Mouse (Mus musculus) MN1 (cell line): Measurements from ENCODE around the gene Crls1.

Experiments used
- DNase-seq: peaks from one replicate; pipeline ENCODE4 v3.0.0-alpha.2; 2016; ENCODE audit warnings: low spot score

Gene Crls1

DNA sequence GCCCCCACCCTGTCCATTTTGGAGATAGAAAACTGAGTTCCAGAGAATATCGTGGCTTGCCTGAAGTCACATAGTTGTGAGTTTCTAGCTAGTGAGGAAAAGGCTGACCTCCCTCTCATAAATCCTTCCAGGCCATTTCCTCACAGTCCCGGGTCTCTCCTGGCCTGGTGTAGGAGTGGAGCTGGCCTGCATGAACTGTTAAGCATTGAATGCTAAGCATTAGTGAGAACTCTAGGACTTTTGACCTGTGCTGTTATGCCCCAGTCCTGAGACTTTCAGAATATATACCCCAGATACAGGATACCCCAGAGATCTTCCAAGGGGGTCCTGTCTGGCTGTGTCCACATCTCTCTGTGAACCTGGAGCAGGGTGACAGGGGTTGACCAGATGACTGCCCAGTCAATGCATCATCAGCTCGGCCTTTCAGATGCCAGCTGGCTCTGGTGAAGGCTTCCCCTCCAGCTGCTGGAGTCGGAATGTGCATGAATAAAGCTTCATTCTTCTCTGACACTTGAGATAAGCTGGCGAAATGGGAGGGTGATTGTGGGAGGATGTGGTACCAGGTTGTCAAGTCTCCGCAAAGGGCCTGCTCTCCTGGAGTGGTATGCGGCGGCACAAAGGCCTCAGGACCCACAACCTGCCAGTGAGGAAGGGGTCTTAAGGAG is 38.0 kb downstream of the Crls1 start:
- DNase-seq, result no peak

DNA sequence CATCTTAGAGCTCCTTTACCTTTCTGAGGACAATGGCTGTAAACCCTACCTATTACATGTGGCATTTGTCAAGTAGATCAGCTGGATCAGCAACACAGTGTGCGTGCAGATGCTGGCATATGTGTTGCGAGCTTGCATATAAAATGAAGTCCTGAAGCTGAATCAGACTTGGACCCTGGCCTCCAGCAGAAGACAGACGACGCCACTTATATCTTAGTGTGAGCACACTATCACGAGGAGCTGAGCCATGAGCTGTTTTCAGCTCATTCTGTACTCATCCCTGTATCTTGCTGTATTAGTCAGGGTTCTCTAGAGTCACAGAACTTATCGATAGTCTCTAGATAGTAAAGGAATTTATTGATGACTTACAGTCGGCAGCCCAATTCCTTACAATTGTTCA is 38.8 kb downstream of the Crls1 start:
- DNase-seq, result no peak

DNA sequence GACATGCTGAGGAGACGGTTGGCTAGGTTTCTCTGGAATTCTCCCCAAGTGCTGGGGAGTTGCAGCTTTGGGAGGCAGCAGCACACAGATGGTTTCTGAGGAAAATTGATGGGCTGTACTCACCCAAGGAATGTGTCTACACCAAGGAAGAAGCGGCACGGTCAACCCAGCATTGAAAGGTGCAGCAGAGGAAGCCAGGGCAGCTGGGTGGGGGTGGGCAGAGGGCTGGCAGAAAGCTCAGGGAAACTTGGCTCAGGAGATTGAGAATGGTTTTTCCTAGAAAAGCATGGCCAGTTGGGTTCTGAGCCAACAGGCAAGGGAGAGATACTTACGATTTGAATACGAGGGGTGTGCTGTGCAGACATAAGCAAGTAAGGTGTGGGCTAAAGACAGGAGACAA is 47.4 kb downstream of the Crls1 start:
- DNase-seq, result no peak

DNA sequence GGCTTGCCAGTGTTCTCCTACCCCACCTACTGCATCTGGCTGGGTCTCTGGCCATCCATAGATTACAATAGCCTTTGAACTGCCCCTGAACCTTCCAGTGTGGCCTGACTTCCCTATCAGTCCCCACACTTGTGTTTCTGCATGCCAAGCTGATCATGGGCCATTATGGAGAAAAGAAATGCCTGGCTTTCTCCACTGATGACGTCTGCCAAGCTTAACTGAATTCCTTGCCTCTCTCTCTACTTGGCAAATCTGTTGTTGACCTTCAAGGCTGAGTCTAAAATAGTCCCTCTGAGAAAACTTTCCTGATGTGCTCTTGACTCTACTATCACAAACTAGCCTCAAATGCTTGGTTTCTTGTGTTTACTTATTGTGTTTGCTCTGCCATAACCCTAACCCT is 51.7 kb downstream of the Crls1 start:
- DNase-seq, result no peak

DNA sequence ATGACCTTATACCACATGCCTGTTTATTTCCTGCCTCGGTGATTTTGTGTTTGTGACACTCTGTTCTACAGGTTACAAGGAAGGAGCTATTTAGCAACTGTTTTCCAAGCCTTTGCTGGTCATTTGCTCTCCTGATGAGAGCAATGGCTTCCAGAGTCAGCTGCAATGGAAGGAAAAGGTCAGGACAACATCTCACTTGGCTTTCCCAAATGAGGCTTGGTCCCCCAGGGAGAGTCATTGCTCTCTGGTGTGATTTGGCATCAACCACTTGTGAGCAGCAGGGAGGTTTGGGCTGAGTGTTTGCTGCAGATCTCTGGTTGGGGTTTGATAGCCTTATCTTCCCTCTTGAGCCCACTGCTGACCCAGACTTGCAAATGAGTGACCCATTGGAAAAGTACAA is 54.1 kb downstream of the Crls1 start:
- DNase-seq, result no peak

DNA sequence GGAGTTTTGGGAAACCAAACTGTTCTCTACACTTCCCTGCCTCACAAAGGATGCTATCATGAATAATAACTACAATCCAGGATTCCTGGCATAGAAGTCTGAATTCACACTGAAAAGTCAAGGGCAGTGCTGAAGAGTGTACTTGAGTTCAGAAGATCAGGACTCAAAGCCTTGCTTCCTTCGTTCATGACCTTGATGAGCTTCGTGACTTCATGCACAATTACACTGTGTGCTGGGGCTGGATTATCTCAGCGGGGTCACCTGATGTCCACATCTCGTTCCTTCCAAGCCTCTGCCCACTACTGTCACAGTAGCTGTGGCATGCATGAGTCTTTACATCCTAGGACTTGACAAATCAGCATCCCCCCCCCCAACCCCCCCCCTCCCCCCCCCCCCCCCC is 55.2 kb downstream of the Crls1 start:
- no peak for DNase-seq

DNA sequence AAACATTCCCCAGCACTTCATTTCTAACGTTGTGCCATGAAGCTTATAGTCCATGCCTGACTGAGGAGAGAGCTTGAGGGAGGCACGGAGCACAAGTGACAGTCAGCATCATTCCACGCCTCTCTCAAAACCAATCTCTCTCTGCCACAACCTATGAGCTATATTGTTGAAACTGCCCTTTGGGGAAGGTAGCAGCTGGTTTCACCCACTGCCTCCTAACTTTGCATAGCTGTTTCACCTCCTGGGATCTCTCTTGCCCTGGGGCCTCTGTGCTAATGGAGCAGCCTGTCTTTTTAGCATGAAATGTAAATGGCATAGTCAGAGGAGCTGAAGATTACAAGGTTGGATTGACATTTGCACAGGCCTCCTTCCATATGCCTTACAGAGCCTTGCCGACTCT is 55.6 kb downstream of the Crls1 start:
- DNase-seq, result no peak

DNA sequence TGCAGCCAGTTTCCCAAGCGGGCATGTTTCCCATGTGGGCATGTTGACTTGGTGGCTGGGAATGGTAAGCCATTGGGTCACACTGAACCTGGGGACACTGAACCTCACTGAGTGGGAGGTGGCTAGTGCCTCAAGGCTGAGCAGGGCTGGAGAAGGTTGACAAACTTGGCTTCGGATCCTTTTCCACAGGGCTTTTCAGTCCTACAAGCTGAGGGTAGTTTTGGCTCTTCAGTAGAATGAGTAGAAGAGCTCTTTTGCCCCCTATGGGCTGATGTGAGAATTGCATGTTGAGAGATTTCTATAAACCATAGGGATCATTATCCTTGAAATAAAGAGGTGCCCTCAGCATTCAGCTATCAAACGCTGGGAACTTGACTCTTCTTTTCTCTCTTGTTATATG is 57.0 kb downstream of the Crls1 start:
- peak; percentile 79 for DNase-seq

DNA sequence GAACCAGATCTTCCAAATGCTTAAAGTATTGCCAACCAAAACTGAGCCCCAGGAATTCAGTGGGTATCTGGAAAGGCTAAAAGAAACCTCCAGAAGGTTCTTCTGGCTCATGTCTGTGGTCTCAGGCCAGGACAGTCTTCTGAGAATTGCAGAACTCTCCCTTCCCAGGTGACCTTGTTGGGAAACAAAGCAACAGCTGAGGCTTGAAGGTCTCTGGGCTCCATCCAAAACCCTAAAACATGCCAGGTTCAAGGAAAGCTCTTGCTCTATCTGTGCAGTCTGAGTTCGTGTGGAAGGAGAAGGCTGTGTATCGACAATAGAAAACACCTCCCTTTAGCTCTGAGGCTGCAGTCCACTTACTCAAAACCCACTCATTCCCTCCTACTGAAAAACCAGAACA is 58.5 kb downstream of the Crls1 start:
- no peak for DNase-seq

DNA sequence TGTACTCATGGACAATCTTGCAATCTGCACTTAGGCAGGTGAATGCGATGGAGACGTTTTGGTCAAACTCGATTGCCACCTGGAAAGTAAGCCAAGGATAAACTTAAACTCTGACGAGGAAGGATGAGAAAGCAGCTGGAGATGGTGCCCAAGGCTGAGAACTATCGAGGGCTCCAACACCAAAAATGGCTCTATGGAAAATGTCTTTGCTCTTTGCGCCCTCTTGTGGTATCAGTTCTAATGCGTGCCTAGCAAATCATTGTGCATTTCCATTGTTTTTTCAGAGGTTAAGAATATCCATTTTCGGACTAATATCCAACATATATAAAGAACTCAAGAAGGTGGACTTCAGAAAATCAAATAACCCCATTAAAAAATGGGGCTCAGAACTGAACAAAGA is 60.3 kb downstream of the Crls1 start:
- peak; percentile 67 for DNase-seq

DNA sequence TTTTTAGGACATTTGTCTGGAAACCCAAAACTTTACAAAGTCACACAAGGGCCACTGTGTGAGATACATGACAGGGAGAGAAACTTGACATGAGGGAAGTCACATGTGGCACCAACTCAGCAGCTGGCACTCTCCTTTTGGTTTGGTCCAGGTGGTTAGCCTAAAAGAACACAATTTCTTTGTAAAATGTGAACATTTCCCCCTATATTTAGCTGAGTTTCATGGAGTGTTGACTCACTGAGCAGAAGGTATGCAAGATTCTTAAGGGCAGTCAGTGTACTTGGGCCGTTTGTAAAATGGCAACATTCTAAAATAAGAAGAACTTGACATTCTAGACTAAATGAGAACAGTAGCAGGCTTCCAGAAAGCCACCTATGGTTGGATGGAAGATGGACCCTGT is 68.3 kb downstream of the Crls1 start:
- DNase-seq, result no peak
